Mouse (Mus musculus) spleen, adult 2 months (tissue): ENCODE measurements around the gene Serpine3. TPM values are rescaled to one million over a fixed set of nuclear protein-coding genes. Genes with fewer than 3 reads are reported as not detected.

ENCODE experiments used
- DNase-seq, 2 experiments: peaks; one replicate each; pipeline versions ENCODE4 v3.0.0 to v3.0.0-alpha.2; 2012 to 2021; ENCODE audit warnings: low spot score in 2 of 2, low read depth in 1 of 2
- H3K27ac ChIP-seq: fragments of 200-500 bp; 2 replicates; pipeline ENCODE4 v1.5.1; 2012; ENCODE audit warnings: low read length, inconsistent platforms; ENCODE audit not compliant: insufficient read depth
- H3K27me3 ChIP-seq: fragments of 200-500 bp; 2 replicates; pipeline ENCODE4 v1.6.1; 2012; ENCODE audit warnings: mild to moderate bottlenecking, moderate library complexity, low read length, inconsistent platforms; ENCODE audit not compliant: control insufficient read depth, insufficient read depth
- H3K36me3 ChIP-seq: fragments of 200-500 bp; 2 replicates; pipeline ENCODE4 v1.6.1; 2012; ENCODE audit warnings: mild to moderate bottlenecking, low read length, inconsistent platforms; ENCODE audit not compliant: control insufficient read depth, insufficient read depth
- H3K4me1 ChIP-seq: fragments of 200-500 bp; 2 replicates; pipeline ENCODE4 v1.6.1; 2011; ENCODE audit warnings: inconsistent platforms; ENCODE audit not compliant: control insufficient read depth, insufficient read depth, insufficient read length
- H3K4me3 ChIP-seq: fragments of 200-500 bp; 2 replicates; pipeline ENCODE4 v1.5.1; 2011; ENCODE audit warnings: mild to moderate bottlenecking, inconsistent platforms; ENCODE audit not compliant: insufficient read depth, insufficient read length; ENCODE audit errors: extremely low read depth
- CTCF ChIP-seq: fragments of 200-500 bp; IDR thresholded peaks from 2 replicates; pipeline ENCODE4 v1.5.1; 2011; ENCODE audit warnings: mild to moderate bottlenecking, inconsistent platforms; ENCODE audit not compliant: insufficient read depth, insufficient read length, insufficient replicate concordance; ENCODE audit errors: extremely low read depth
- POLR2A ChIP-seq: fragments of 200-500 bp; IDR thresholded peaks from 2 replicates; pipeline ENCODE4 v1.6.1; 2011; ENCODE audit warnings: low read depth, low read length, inconsistent platforms
- WGBS: fragments of 180-500 bp; shearing (Covaris S2); methylation state at CpG from one replicate; pipeline ENCODE4 v1.1.7; 2018; 5-methylcytosine and 5-hydroxymethylcytosine counted together
- polyA plus RNA-seq: library from polyadenylated mRNA; depleted of rRNA; stranded (reverse); fragments of >200 nt; gene quantifications from 2 replicates; pipeline ENCODE4 v1.2.3, GENCODE M21; 2012; rRNA removed

The Serpine3 gene
- polyA plus RNA-seq, 1 experiment, result not detected

DNA sequence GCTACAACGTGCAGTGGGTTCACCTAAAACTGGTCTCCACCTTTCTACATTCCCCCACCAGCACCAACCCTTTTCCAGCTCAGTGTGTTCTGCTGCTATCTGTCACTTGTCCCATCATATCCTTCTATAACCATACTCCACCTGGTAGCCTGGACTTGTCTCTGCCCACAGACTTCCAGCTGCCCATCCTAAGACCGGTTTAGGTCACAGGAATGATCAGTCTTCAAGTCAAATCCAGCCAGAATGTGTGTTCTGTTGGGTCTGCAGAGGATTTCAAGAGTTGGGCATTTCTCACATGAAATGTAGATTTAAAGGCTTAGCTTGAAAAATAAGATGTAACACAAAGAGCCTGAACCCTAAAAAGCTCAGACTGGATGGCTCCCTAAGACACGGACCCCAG is 10.2 kb downstream of the Serpine3 start:
- no peak for DNase-seq
- no peak overlapping the region for H3K27ac ChIP-seq
- 93% methylated on average over 3 of the region's 3 CpGs for WGBS
- H3K4me1 ChIP-seq, result no peaks in the 10 kb centered on the region
- no peaks in the 10 kb centered on the region for H3K36me3 ChIP-seq
- no peaks in the 10 kb centered on the region for H3K27me3 ChIP-seq
- no peak overlapping the region for H3K4me3 ChIP-seq
- TF ChIP-seq CTCF (no peak), POLR2A (no peak)

DNA sequence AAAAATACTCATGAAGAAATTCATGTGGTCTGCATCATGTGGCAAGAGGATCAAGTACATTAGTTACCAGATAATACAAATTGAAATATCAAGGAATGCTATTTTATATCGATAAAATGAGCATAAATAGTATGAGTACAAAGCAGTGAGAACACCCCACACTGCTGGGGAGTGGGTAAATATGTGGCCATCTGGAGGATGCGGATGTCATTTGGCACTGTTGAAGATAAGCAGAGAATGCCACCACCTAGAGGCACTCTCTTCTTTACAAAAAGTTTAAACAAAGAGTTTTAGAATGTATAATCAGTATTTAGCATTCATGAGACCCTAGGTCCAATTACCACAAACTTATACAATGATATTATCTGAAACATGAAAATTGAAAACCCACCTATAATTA is 54.7 kb downstream of the Serpine3 start:
- H3K36me3 ChIP-seq, result peaks cover 5% of the 10 kb centered on the region
- DNase-seq, result no peak
- no peaks in the 10 kb centered on the region for H3K27me3 ChIP-seq
- H3K4me1 ChIP-seq, result no peaks in the 10 kb centered on the region
- TF ChIP-seq CTCF (no peak), POLR2A (no peak)
- no peak overlapping the region for H3K27ac ChIP-seq
- WGBS, result 91% methylated on average over 2 of the region's 2 CpGs
- no peak overlapping the region for H3K4me3 ChIP-seq

GRCm38 (mm10) chr14:62721625-62722024 is 58.2 kb downstream of the Serpine3 start:
- no peak overlapping the region for H3K4me3 ChIP-seq
- H3K27ac ChIP-seq, result no peak overlapping the region
- H3K36me3 ChIP-seq, result no peaks in the 10 kb centered on the region; the same call in 1 of the 2 replicates
- TF ChIP-seq CTCF (no peak), POLR2A (no peak)
- peaks cover 2% of the 10 kb centered on the region; the same call in 1 of the 2 replicates for H3K4me1 ChIP-seq
- no peaks in the 10 kb centered on the region for H3K27me3 ChIP-seq
- DNase-seq, result no peak
- 89% methylated on average over 1 of the region's 1 CpGs for WGBS

DNA sequence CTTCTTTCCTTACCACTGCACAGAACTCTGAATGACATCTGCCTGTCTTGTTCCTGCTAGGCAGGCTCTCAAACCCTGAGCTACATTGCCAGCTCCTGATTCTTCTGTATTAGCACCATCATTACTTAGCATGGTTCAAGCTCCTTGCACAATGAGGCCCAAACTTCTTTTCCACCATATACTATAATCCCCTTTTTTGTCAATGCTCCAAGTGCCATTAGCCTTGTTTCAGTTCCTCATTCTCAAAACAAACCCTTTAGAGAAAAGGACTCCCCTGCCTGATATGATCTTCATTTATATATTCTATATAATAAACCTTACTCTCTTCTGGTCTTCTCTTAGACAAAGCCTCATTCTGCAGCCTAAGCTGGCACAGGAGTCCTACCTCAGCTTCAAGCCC is 61.1 kb downstream of the Serpine3 start:
- no peaks in the 10 kb centered on the region for H3K27me3 ChIP-seq
- TF ChIP-seq CTCF (no peak), POLR2A (no peak)
- H3K27ac ChIP-seq, result no peak overlapping the region
- peaks cover 2% of the 10 kb centered on the region; the same call in 1 of the 2 replicates for H3K4me1 ChIP-seq
- no peak overlapping the region for H3K4me3 ChIP-seq
- no peaks in the 10 kb centered on the region; the same call in 1 of the 2 replicates for H3K36me3 ChIP-seq
- DNase-seq, result no peak

DNA sequence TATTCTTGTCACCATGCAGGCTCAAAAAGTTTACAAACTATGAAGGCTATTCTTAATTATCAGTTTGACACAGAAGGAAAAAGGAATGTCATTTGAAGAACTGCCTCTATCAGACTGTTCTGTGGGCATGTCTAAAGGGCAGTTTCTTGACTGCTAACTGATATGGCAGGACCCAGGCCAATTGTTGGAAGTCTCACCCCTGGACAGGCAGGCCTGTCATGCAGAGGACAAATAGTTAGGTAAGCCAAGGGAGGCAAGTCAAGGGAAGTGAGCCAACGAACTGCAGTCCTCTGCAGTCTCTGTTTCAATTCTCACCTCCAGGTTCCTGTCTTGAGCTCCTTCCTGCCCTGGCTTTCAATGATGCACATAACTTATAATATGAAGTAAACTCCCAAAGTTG is 68.4 kb downstream of the Serpine3 start:
- H3K27me3 ChIP-seq, result no peaks in the 10 kb centered on the region
- WGBS, result 52% methylated on average over 1 of the region's 1 CpGs
- DNase-seq, result no peak
- no peaks in the 10 kb centered on the region for H3K4me1 ChIP-seq
- TF ChIP-seq POLR2A, result no peak
- no peak for TF ChIP-seq CTCF
- peaks cover 8% of the 10 kb centered on the region for H3K36me3 ChIP-seq
- no peak overlapping the region for H3K27ac ChIP-seq
- no peak overlapping the region for H3K4me3 ChIP-seq

DNA sequence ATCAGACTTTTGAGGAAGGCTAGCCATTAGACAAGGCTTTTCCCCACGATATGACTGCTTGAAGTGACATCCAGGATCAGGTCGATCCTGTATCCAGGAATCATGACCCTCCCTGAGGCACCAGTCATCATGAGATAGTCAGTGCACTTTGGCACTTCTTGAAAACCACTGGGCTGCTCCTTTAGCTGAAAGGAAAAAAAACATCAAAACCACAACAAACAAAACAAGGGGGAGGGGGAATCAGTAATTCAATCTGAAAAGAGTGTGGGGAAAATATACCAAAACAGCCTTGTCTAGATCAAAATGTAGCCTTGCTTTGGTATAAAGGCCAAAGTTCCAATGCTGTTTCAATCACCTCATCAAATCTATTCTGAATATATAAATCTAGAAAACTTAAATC is 70.2 kb downstream of the Serpine3 start:
- Histone ChIP-seq H3K36me3 (peaks cover 10% of the 10 kb centered on the region), H3K27me3 (no peaks in the 10 kb centered on the region), H3K4me1 (no peaks in the 10 kb centered on the region), H3K27ac (no peak overlapping the region), H3K4me3 (no peak overlapping the region)
- 88% methylated on average over 2 of the region's 2 CpGs for WGBS
- TF ChIP-seq POLR2A, result no peak
- no peak for DNase-seq

- Histone ChIP-seq H3K4me3 (no peak overlapping the region), H3K27ac (no peak overlapping the region), H3K27me3 (no peaks in the 10 kb centered on the region), H3K36me3 (peaks cover 11% of the 10 kb centered on the region), H3K4me1 (no peaks in the 10 kb centered on the region)
- TF ChIP-seq CTCF (no peak), POLR2A (no peak)
- 33% methylated on average over 1 of the region's 1 CpGs for WGBS
- peak in 1 of 2 experiments; percentile 19 for DNase-seq
Observed at GRCm38 (mm10) chr14:62735646-62736045, 72.2 kb downstream of the Serpine3 start.

Other genes starting within 250 kb of the Serpine3 start
- gene Gucy1b2, start 207.4 kb upstream of the Serpine3 start, polyA plus RNA-seq, result not detected in 2 replicates
- 3.7 and 4.3 TPM in 2 replicates for gene Fam124a, start 107.9 kb upstream of the Serpine3 start, polyA plus RNA-seq
- gene Gm4131, start 96.7 kb upstream of the Serpine3 start, polyA plus RNA-seq, result not detected in 2 replicates
- gene Ints6, start 97.5 kb downstream of the Serpine3 start, polyA plus RNA-seq, result 4.8 and 8.1 TPM in 2 replicates
- gene Wdfy2, start 174.0 kb downstream of the Serpine3 start, polyA plus RNA-seq, result 7.7 and 9.5 TPM in 2 replicates